Mouse (Mus musculus) midbrain, embryonic 10.5 days (tissue): ENCODE measurements around the gene Cfap61. TPM values are rescaled to one million over a fixed set of nuclear protein-coding genes. Genes with fewer than 3 reads are reported as not detected.
"Not testable (repeated sequence)": the region's sequence is repeated elsewhere in the genome, so short reads cannot be mapped to it uniquely, and the experiment has no call there.

Source experiments
- DNase-seq: peaks from one replicate; pipeline ENCODE4 v3.0.0-alpha.2; 2017; ENCODE audit warnings: low spot score
- H3K27ac ChIP-seq: fragments of 300-500 bp; sonication (generic); replicated peaks from 2 replicates; pipeline ENCODE4 v1.5.1; 2016; ENCODE audit warnings: mild to moderate bottlenecking
- H3K27me3 ChIP-seq: fragments of 300-500 bp; sonication (generic); 2 replicates; pipeline ENCODE4 v1.6.1; 2016; ENCODE audit warnings: low read depth, mild to moderate bottlenecking; ENCODE audit not compliant: poor library complexity, severe bottlenecking
- H3K36me3 ChIP-seq: fragments of 300-500 bp; sonication (generic); 2 replicates; pipeline ENCODE4 v1.6.1; 2016; ENCODE audit warnings: mild to moderate bottlenecking, moderate library complexity
- H3K4me1 ChIP-seq: fragments of 300-500 bp; sonication (generic); 2 replicates; pipeline ENCODE4 v1.6.1; 2016
- H3K4me3 ChIP-seq: fragments of 300-500 bp; sonication (generic); 2 replicates; pipeline ENCODE4 v1.5.1; 2016; ENCODE audit warnings: mild to moderate bottlenecking, moderate library complexity
- H3K9me3 ChIP-seq: fragments of 300-500 bp; sonication (generic); replicated peaks from 2 replicates; pipeline ENCODE4 v1.6.1; 2016; ENCODE audit warnings: mild to moderate bottlenecking
- WGBS: fragments of 180-500 bp; shearing (Covaris S2); methylation state at CpG from one replicate; pipeline ENCODE4 v1.1.7; 2016; 5-methylcytosine and 5-hydroxymethylcytosine counted together
- polyA plus RNA-seq: library from polyadenylated mRNA; unstranded; fragments of >200 nt; fragmentation: Nextera tagmentation; extraction: Ambion mirVana; gene quantifications from 2 replicates; pipeline ENCODE4 v1.2.1, GENCODE M21; 2016

Gene Cfap61
- polyA plus RNA-seq, 1 experiment from 2014 or later = 0.75 TPM

- no peaks in the 10 kb centered on the region for H3K27me3 ChIP-seq
- H3K27ac ChIP-seq = peak overlapping the region; percentile 92
- DNase-seq = no peak
- peak overlapping the region; percentile 69 for H3K4me3 ChIP-seq
- peaks cover 36% of the 10 kb centered on the region for H3K36me3 ChIP-seq
- WGBS = 39% methylated on average over 12 of the region's 12 CpGs
- peaks cover 24% of the 10 kb centered on the region for H3K4me1 ChIP-seq
- H3K9me3 ChIP-seq = no peaks in the 10 kb centered on the region
Observed at GRCm38 (mm10) chr2:145903983-145904616, 30.5 kb upstream of the Cfap61 start.

- Histone ChIP-seq H3K27me3 (no peaks in the 10 kb centered on the region), H3K4me3 (0 out of 2 replicates have a peak overlapping the region, but pooled peaks have one; percentile 69)
- WGBS = 82% methylated on average over 6 of the region's 6 CpGs
Observed at GRCm38 (mm10) chr2:145905156-145905555, 29.4 kb upstream of the Cfap61 start.

GRCm38 (mm10) chr2:145905884-145906283, 28.7 kb upstream of the Cfap61 start:
- not testable (repeated sequence) for H3K27ac ChIP-seq, H3K9me3 ChIP-seq, DNase-seq, H3K4me3 ChIP-seq, H3K27me3 ChIP-seq
- Histone ChIP-seq H3K36me3 (peaks cover 54% of the 10 kb centered on the region), H3K4me1 (peaks cover 24% of the 10 kb centered on the region)
- 52% methylated on average over 4 of the region's 4 CpGs for WGBS

More at GRCm38 (mm10) chr2:145905156-145905555, 29.4 kb upstream of the Cfap61 start:
- H3K27ac ChIP-seq = no peak overlapping the region
- DNase-seq = no peak
- H3K9me3 ChIP-seq = no peaks in the 10 kb centered on the region
- peaks cover 46% of the 10 kb centered on the region for H3K36me3 ChIP-seq
- H3K4me1 ChIP-seq = peaks cover 24% of the 10 kb centered on the region

GRCm38 (mm10) chr2:145920941-145921650, 13.5 kb upstream of the Cfap61 start:
- 91% methylated on average over 8 of the region's 8 CpGs for WGBS
- H3K36me3 ChIP-seq = peaks cover 99% of the 10 kb centered on the region
- no peak overlapping the region for H3K4me3 ChIP-seq
- DNase-seq = no peak
- H3K9me3 ChIP-seq = no peaks in the 10 kb centered on the region
- no peaks in the 10 kb centered on the region for H3K4me1 ChIP-seq
- H3K27ac ChIP-seq = no peak overlapping the region
- H3K27me3 ChIP-seq = no peaks in the 10 kb centered on the region

GRCm38 (mm10) chr2:145936975-145937374, 2.4 kb downstream of the Cfap61 start:
- 86% methylated on average over 8 of the region's 8 CpGs for WGBS
- DNase-seq = no peak
- Histone ChIP-seq H3K4me1 (peaks cover 11% of the 10 kb centered on the region), H3K9me3 (no peaks in the 10 kb centered on the region), H3K27ac (no peak overlapping the region), H3K27me3 (no peaks in the 10 kb centered on the region), H3K36me3 (peaks cover 10% of the 10 kb centered on the region), H3K4me3 (no peak overlapping the region)

- Histone ChIP-seq H3K27me3 (no peaks in the 10 kb centered on the region), H3K27ac (no peak overlapping the region), H3K4me1 (no peaks in the 10 kb centered on the region), H3K4me3 (no peak overlapping the region), H3K36me3 (no peaks in the 10 kb centered on the region), H3K9me3 (no peaks in the 10 kb centered on the region)
- no peak for DNase-seq
- 74% methylated on average over 3 of the region's 3 CpGs for WGBS
Observed at GRCm38 (mm10) chr2:145941403-145941802, 6.8 kb downstream of the Cfap61 start.

GRCm38 (mm10) chr2:145944286-145944685, 9.7 kb downstream of the Cfap61 start:
- H3K4me3 ChIP-seq = no peak overlapping the region
- no peaks in the 10 kb centered on the region for H3K9me3 ChIP-seq
- WGBS = 88% methylated on average over 3 of the region's 3 CpGs
- H3K36me3 ChIP-seq = no peaks in the 10 kb centered on the region
- DNase-seq = no peak
- no peak overlapping the region for H3K27ac ChIP-seq
- no peaks in the 10 kb centered on the region for H3K27me3 ChIP-seq
- peaks cover 13% of the 10 kb centered on the region for H3K4me1 ChIP-seq

- H3K27ac ChIP-seq = no peak overlapping the region
- no peak overlapping the region for H3K4me3 ChIP-seq
- no peaks in the 10 kb centered on the region for H3K36me3 ChIP-seq
- H3K27me3 ChIP-seq = peaks cover 14% of the 10 kb centered on the region
- WGBS = 57% methylated on average over 7 of the region's 7 CpGs
- peaks cover 30% of the 10 kb centered on the region for H3K4me1 ChIP-seq
- no peak for DNase-seq
- H3K9me3 ChIP-seq = no peaks in the 10 kb centered on the region
Observed at GRCm38 (mm10) chr2:145948402-145948954, 13.9 kb downstream of the Cfap61 start.

GRCm38 (mm10) chr2:145949475-145950068, 15.0 kb downstream of the Cfap61 start:
- 52% methylated on average over 11 of the region's 11 CpGs for WGBS
- no peaks in the 10 kb centered on the region for H3K36me3 ChIP-seq
- H3K4me3 ChIP-seq = no peak overlapping the region
- DNase-seq = peak; percentile 20
- H3K4me1 ChIP-seq = peaks cover 30% of the 10 kb centered on the region
- H3K9me3 ChIP-seq = no peaks in the 10 kb centered on the region
- H3K27ac ChIP-seq = peak overlapping the region; percentile 64
- peaks cover 14% of the 10 kb centered on the region for H3K27me3 ChIP-seq

- peak; percentile 26 for DNase-seq
- Histone ChIP-seq H3K27me3 (peaks cover 14% of the 10 kb centered on the region), H3K27ac (peak overlapping the region; percentile 49; the same call in 1 of the 2 replicates), H3K4me3 (no peak overlapping the region), H3K4me1 (peaks cover 30% of the 10 kb centered on the region), H3K9me3 (no peaks in the 10 kb centered on the region), H3K36me3 (no peaks in the 10 kb centered on the region)
- whole genome bisulfite sequencing = 27% methylated on average over 10 of the region's 10 CpGs
Observed at GRCm38 (mm10) chr2:145950239-145950638, 15.7 kb downstream of the Cfap61 start.

- Histone ChIP-seq H3K27me3 (peaks cover 26% of the 10 kb centered on the region), H3K27ac (no peak overlapping the region), H3K36me3 (no peaks in the 10 kb centered on the region), H3K4me3 (no peak overlapping the region), H3K4me1 (peaks cover 31% of the 10 kb centered on the region), H3K9me3 (no peaks in the 10 kb centered on the region)
- no peak for DNase-seq
- 95% methylated on average over 5 of the region's 5 CpGs for WGBS
Observed at GRCm38 (mm10) chr2:145952726-145953125, 18.1 kb downstream of the Cfap61 start.

- Histone ChIP-seq H3K4me3 (no peak overlapping the region), H3K27ac (no peak overlapping the region), H3K27me3 (peaks cover 30% of the 10 kb centered on the region), H3K36me3 (no peaks in the 10 kb centered on the region), H3K4me1 (peaks cover 15% of the 10 kb centered on the region), H3K9me3 (no peaks in the 10 kb centered on the region)
- DNase-seq = no peak
- WGBS = 68% methylated on average over 10 of the region's 10 CpGs
Observed at GRCm38 (mm10) chr2:145955844-145956243, 21.3 kb downstream of the Cfap61 start.
